Mouse (Mus musculus) adrenal gland, postnatal 14 days (tissue): Measurements from ENCODE around the gene Rapgef6. TPM values are rescaled to one million over a fixed set of nuclear protein-coding genes. Genes with fewer than 3 reads are reported as not detected.

ENCODE experiments used
- DNase-seq: peaks from one replicate; pipeline ENCODE4 v3.0.0; 2021; ENCODE audit warnings: mixed read lengths
- microRNA-seq, 2 experiments: library from miRNA; unstranded; fragments of <30 nt; microRNA quantifications; one replicate each; pipeline ENCODE4 v1.2.0; 2021
- total RNA-seq: library from RNA; stranded (reverse); gene quantifications from 2 replicates; pipeline ENCODE4 v1.2.3, GENCODE M21; 2021

Gene Rapgef6
- total RNA-seq, 1 experiment from 2014 or later, result 26.0 TPM

GRCm38 (mm10) chr11:54736903-54737302 lies 214.3 kb downstream of the Rapgef6 start:
- no peak for DNase-seq

GRCm38 (mm10) chr11:54739012-54739750 lies 216.5 kb downstream of the Rapgef6 start:
- no peak for DNase-seq

GRCm38 (mm10) chr11:54741330-54741729 lies 218.7 kb downstream of the Rapgef6 start:
- DNase-seq, result no peak

GRCm38 (mm10) chr11:54744231-54744630 lies 221.6 kb downstream of the Rapgef6 start:
- no peak for DNase-seq

Small RNA genes within 50 kb of the gene (microRNA-seq; reads per million reads assigned to microRNA genes)
- gene Gm26116, result 0 reads per million in 2 experiments

Other genes starting within 250 kb of the Rapgef6 start
- 2.9 and 3.3 TPM in 2 replicates for gene Acsl6, start 219.0 kb upstream of the Rapgef6 start, total RNA-seq
- not detected in 2 replicates for gene Meikin, start 152.2 kb upstream of the Rapgef6 start, total RNA-seq
- gene Fnip1, start 84.6 kb upstream of the Rapgef6 start, total RNA-seq, result 27.5 and 27.8 TPM in 2 replicates